Mouse (Mus musculus) T-helper 1 cell (primary cell): ENCODE measurements around the gene Evx1.
"Not testable (repeated sequence)": the region's sequence is repeated elsewhere in the genome, so short reads cannot be mapped to it uniquely, and the experiment has no call there.

Experiments used
- in situ Hi-C: fragments of 300-600 bp; cut with MboI, MseI; formaldehyde crosslinking; loops from one replicate; pipeline ENCODE4 v1.15.1; 2025; ENCODE audit warnings: high pct_unique_total_duplicates

Evx1 gene

GRCm38 (mm10) chr6:52319956-52320690 lies 6.8 kb downstream of the Evx1 start:
- in situ Hi-C loops, result loop anchor here (10.0 kb wide), 1 partner anchor 55 kb away; the partner anchor contains the start of gene Hoxa13

DNA sequence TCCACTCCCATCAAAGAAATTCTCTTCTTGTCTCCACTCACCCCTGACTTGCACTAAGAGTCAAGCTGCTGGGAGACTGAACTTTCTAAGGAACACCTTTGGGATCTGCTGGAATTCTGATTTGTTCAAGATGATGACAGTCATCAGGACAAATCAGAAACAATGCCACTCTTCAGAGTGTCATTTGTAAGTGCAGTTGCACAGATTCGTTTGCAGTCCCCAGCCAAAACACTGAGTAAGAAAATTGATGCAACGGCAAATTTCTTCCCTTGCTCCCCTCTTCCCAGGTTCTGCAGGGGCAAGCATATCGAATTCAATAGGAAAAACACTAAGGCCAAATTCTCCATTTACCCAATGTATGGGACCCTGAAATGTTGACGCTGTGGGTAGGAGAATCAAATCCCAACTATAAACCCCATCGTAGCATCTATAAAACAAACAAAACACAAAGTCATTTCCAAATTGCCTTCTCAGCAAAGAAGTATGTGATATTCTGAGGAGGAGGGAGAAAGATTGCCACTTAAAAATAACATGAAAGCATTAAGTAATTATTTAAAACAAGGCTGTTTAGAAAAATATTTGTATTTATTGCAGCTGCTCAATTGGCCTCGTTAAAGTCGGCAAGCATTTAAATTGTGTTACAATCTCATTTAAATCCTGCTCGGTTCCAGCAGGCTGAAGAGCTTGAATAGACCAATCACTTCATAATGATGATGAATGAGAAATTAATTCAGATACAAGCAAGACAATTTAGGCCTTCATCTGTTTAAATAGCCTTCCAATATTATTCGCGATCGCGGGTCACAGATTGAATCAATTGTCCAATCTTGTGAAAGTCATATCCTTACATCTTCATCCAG lies 7.9 kb downstream of the Evx1 start:
- in situ Hi-C loops, result no loop called here

DNA sequence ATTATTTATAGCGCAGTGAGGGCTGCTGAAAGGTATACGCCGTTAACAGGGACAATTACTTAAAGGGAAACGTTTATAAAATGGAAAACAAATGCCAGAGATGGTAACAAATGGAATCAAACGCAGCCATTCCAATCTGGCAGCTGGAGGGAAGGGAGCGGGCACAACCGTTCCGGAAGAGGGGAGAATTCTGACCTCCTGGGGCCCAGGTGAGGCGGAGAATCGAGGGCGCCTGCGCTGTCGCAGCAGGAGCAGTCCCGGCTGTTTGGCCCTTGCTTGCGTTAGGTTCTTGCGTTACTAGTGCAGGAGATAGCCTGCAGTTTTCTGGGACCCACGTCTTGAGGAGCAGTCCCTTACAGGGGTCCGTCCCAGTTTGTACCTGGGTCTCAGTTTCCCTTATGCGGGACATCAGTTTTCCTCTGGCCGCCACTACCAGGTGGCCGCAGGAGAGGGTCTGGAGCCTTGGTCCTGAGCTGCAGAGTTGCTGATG lies 8.6 kb downstream of the Evx1 start:
- in situ Hi-C loops, result no loop called here

DNA sequence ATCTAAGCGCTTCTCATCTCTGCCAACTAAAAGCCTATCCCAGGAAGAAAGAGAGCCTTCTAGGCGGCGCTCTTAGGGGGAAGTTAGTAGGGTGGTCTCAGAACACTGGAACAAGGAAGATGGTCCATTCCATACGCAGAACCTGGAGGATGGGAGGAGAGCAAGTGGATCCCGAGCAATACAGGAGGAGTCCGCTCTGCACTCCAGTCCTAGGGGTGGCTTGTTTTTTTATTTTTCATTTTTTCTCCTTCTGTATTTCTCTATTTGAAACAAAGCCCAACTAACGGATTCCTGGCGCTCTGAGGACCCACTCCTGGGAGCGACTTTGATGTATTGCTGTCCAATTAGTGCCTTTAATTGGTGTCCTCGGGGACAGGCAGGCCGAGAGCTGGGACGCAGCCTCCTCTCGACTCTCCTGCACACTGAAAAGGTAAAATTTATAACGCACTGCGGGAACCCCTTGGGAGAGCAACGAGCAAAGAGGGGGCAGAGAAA lies 9.5 kb downstream of the Evx1 start:
- in situ Hi-C loops, result no loop called here

DNA sequence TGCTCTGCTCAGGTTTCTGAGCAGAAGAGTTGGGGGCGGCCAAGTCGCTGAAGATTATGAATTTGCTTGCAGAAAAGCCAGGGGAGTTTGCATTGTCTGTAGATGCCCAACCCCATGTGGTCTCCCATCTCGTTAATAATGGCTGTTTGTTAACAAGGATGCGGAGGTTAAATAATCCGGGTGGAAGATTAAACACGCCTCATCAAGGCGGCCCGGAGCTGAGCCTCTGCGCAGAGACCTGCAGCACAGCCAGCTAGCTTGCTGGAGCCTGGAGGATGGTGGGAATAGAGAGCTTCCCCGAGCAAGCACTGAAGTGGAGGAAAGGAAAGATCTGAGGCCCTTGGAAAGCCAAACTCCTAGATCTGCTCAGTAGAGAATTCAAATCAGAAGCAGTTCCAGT lies 10.0 kb downstream of the Evx1 start:
- in situ Hi-C loops, result no loop called here

- in situ Hi-C loops, result no loop called here
These were observed 10.8 kb downstream of the Evx1 start for GRCm38 (mm10) chr6:52324061-52324460.

DNA sequence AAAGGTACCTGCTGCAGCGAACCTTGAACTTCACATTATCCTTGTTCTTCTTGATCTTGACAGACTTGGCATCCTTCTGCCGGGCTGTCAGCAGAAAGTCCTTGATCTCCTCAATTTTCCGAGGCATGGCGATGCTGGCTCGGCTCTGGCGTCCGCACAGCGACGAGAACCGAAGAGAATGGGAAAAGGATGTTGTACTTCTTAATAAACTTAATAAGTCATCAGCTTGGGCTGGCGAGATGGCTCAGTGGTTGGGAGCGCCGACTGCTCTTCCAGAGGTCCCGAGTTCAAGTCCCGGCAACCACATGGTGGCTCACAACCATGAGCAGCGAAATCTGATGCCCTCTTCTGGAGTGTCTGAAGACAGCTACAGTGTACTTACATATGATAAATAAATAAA lies 33.5 kb downstream of the Evx1 start:
- in situ Hi-C loops, result not testable (repeated sequence)

DNA sequence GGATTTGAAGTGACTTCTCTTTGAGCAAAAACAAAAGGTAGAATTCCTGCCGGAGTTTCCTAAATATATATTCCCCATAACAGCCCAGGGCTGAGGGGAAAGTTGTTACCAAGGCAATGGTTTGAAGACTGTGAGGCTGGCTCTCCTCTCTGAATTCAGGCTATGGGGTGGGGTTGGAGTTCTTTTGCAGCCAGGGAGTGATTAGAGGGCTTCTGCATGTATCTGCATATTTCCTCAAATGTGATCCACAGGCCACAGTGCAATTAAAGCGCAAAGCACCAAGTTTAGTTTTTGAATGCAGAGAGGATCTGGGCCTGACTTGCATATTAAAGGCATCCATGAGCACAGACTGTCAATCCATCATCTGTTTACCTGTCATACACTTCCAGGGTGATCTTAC lies 52.7 kb downstream of the Evx1 start:
- in situ Hi-C loops, result no loop called here

DNA sequence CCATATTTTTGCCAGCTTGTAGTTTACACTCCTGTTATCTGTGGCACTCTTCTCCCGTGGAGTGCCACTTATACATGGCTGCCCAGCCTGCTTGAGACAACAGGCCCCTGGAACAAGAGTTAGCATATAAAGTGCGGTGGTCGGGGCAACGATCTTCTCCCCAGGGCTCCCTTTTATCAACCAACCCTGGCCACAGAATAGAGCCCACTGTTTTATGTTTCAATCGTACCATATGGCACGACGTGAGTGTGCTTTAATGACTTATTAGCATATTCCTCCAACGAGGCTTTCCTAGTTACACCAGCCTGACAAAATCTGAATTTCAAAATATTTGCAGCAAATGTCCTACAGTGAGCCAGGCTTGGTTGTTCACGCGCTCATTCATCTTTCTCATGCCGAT lies 53.2 kb downstream of the Evx1 start:
- in situ Hi-C loops, result no loop called here

GRCm38 (mm10) chr6:52367067-52367466 lies 53.8 kb downstream of the Evx1 start:
- in situ Hi-C loops, result no loop called here
